25 mouse cellular contexts compared by ENCODE assay signal in the genomic region with DNA sequence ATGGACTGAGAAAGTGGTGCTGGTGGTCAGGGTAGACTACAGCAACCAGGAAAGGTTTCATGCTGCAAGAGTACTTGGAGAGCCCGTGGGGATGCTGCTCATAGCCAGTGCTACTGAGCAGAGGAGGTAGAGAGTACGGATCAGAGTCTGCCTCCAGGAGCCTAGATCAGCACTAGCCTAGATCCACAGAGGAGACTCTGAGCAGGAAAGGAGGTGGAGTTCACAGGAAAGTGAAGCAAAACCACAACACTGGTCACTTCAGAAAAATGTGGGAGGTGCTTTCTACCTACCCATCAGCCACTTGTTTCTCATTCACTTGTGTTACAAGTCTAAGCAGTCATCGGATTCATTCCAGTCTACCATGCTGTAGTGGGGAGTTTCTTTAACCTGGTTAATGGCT. TPM values are rescaled to one million over a fixed set of nuclear protein-coding genes. Genes with fewer than 3 reads are reported as not detected.
DNase-seq lines count a peak whose midpoint lies in the region; ATAC-seq lines count a peak whose summit lies in the region.
"Had no signal": no experiment of that assay in that cellular context is flagged by ENCODE, and none has a peak within 500 bp of the region (broad histone marks: within the 10 kb centered on the region; RNA-seq: fewer than 3 reads in every experiment).

No protein-coding gene starts in this region.

- WGBS in intestine, embryonic 14.5 days, result 81% methylated on average over 3 of the region's 3 CpGs
- WGBS in intestine, embryonic 16.5 days, result 89% methylated on average over 3 of the region's 3 CpGs
- 73% methylated on average over 3 of the region's 3 CpGs for WGBS in liver, embryonic 13.5 days (ENCODE audit: insufficient replicate concordance)

- H3K4me1 ChIP-seq in intestine, embryonic 14.5 days (replicated peaks; ENCODE audit: control insufficient read depth, insufficient read depth, low read length), result no peaks in the 10 kb centered on the region
- no peaks in the 10 kb centered on the region for H3K4me1 ChIP-seq in intestine, embryonic 16.5 days (ENCODE audit: control insufficient read depth, insufficient read depth, low read length)
- peaks cover 36% of the 10 kb centered on the region for H3K4me1 ChIP-seq in liver, embryonic 13.5 days (replicated peaks)
- H3K4me1 ChIP-seq: heart, embryonic 13.5 days; limb, embryonic 12.5 days had no signal

- ATAC-seq in intestine, embryonic 14.5 days (replicated peaks; ENCODE audit: low FRiP score, low TSS enrichment, low read depth), result no peak
- ATAC-seq in intestine, embryonic 16.5 days, result no peak
- ATAC-seq in liver, embryonic 13.5 days (ENCODE audit: low read depth), result no peak
- ATAC-seq: CD4-positive, CD25-positive, alpha-beta regulatory T cell, adult 4 months; forebrain, embryonic 14.5 days; lung, postnatal 0 days had no signal

- H3K27ac ChIP-seq in intestine, embryonic 14.5 days (ENCODE audit: low read depth), result no peak overlapping the region
- no peak overlapping the region for H3K27ac ChIP-seq in intestine, embryonic 16.5 days (ENCODE audit: low read length)
- H3K27ac ChIP-seq in liver, embryonic 13.5 days, result peak overlapping the region; percentile 89
- H3K27ac ChIP-seq: heart, embryonic 13.5 days; hindbrain, embryonic 14.5 days; kidney, postnatal 0 days; limb, embryonic 12.5 days; macrophage had no signal

- DNase-seq in intestine, embryonic 14.5 days (ENCODE audit: low spot score), result peak; percentile 15
- DNase-seq in c-Kit-negative CD71-positive TER-119-positive erythroid progenitor cells, embryonic 14.5 days (ENCODE audit: low read depth, low spot score), result peak; percentile 29
- no peak for DNase-seq in liver, embryonic 13.5 days
- no peak for DNase-seq in lung, postnatal 4 days
- no peak for DNase-seq in layer of hippocampus, postnatal 36 days
- no peak for DNase-seq in heart, adult 8-10 months (ENCODE audit: low spot score)
- DNase-seq: adrenal gland, postnatal 14 days; cerebellum, adult 18-20 months; cerebellum, postnatal 14 days; gastrocnemius, postnatal 25 days; heart, adult 11 months; heart, postnatal 10 days; kidney, adult 2 months; layer of hippocampus, adult 9-11 months; lung, adult 18-20 months; midbrain, embryonic 14.5 days had no signal

- H3K36me3 ChIP-seq in intestine, embryonic 14.5 days (ENCODE audit: control insufficient read depth, insufficient read depth, low read length), result no peaks in the 10 kb centered on the region
- no peaks in the 10 kb centered on the region for H3K36me3 ChIP-seq in intestine, embryonic 16.5 days (ENCODE audit: control insufficient read depth, insufficient read depth, low read length)
- H3K36me3 ChIP-seq in liver, embryonic 13.5 days, result no peaks in the 10 kb centered on the region
- H3K36me3 ChIP-seq: heart, embryonic 13.5 days; limb, embryonic 12.5 days had no signal

- H3K4me3 ChIP-seq in intestine, embryonic 14.5 days (ENCODE audit: low read depth, low read length), result no peak overlapping the region
- no peak overlapping the region for H3K4me3 ChIP-seq in intestine, embryonic 16.5 days (ENCODE audit: low read length)
- H3K4me3 ChIP-seq in liver, embryonic 13.5 days (replicated peaks), result no peak overlapping the region
- H3K4me3 ChIP-seq: heart, embryonic 13.5 days; limb, embryonic 12.5 days had no signal

- no peaks in the 10 kb centered on the region for H3K27me3 ChIP-seq in intestine, embryonic 14.5 days (replicated peaks; ENCODE audit: control insufficient read depth, insufficient read depth, low read length)
- no peaks in the 10 kb centered on the region for H3K27me3 ChIP-seq in intestine, embryonic 16.5 days (replicated peaks; ENCODE audit: control insufficient read depth, insufficient read depth, low read length)
- no peaks in the 10 kb centered on the region for H3K27me3 ChIP-seq in liver, embryonic 13.5 days
- H3K27me3 ChIP-seq: heart, embryonic 13.5 days; limb, embryonic 12.5 days had no signal

- no peak overlapping the region for H3K4me2 ChIP-seq in intestine, embryonic 14.5 days (ENCODE audit: low read length)
- no peak overlapping the region for H3K4me2 ChIP-seq in intestine, embryonic 16.5 days (ENCODE audit: low read depth, low read length)
- peak overlapping the region; percentile 58 for H3K4me2 ChIP-seq in liver, embryonic 13.5 days
- H3K4me2 ChIP-seq: heart, embryonic 13.5 days; hindbrain, embryonic 14.5 days; limb, embryonic 12.5 days had no signal

- no peak overlapping the region for H3K9ac ChIP-seq in intestine, embryonic 14.5 days (ENCODE audit: low read length)
- H3K9ac ChIP-seq in intestine, embryonic 16.5 days (ENCODE audit: low read depth, low read length), result no peak overlapping the region
- H3K9ac ChIP-seq in liver, embryonic 13.5 days, result no peak overlapping the region; the same call in 1 of the 2 replicates
- H3K9ac ChIP-seq: heart, embryonic 13.5 days; hindbrain, embryonic 14.5 days; limb, embryonic 12.5 days had no signal

- no peaks in the 10 kb centered on the region for H3K9me3 ChIP-seq in intestine, embryonic 14.5 days (ENCODE audit: control insufficient read depth, low read length)
- no peaks in the 10 kb centered on the region for H3K9me3 ChIP-seq in intestine, embryonic 16.5 days (ENCODE audit: control insufficient read depth, low read length)
- H3K9me3 ChIP-seq in liver, embryonic 13.5 days (replicated peaks), result no peaks in the 10 kb centered on the region
- H3K9me3 ChIP-seq: heart, embryonic 13.5 days; limb, embryonic 12.5 days had no signal

RNA-seq across cellular contexts. Expression of a gene that starts 40.8 kb away (rescaled TPM):
- polyA plus RNA-seq in intestine, embryonic 14.5 days (2014; fragmentation: Nextera tagmentation; extraction: Ambion mirVana), result 45.8 and 47.9 TPM in 2 replicates
- polyA plus RNA-seq in intestine, embryonic 16.5 days (2015; fragmentation: Nextera tagmentation; extraction: Ambion mirVana), result 45.6 and 46.3 TPM in 2 replicates
- 37.3 and 49.1 TPM in 2 replicates for polyA plus RNA-seq in liver, embryonic 13.5 days (2015; fragmentation: Nextera tagmentation; extraction: Ambion mirVana)
- 100 to 1,000 TPM; 119 to 133 TPM for total RNA-seq in layer of hippocampus, postnatal 36 days (2021)
- 100 to 1,000 TPM; 123 to 146 (median 141) TPM for total RNA-seq in heart, adult 8-10 months (2022)

Comparison
In these comparisons a context has a peak if more than half of its experiments do, and no peak if none do; other contexts are left out.
1. DNase-seq: peak in intestine, embryonic 14.5 days (single experiment) and c-Kit-negative CD71-positive TER-119-positive erythroid progenitor cells, embryonic 14.5 days (single experiment); none in liver, embryonic 13.5 days (single experiment), lung, postnatal 4 days (0 of 2), layer of hippocampus, postnatal 36 days (0 of 2) and heart, adult 8-10 months (single experiment).